Mouse (Mus musculus): Measurements from ENCODE around the gene Ifnlr1.
"Not testable (repeated sequence)": the region's sequence is repeated elsewhere in the genome, so short reads cannot be mapped to it uniquely, and the experiment has no call there.

The Ifnlr1 gene

GRCm38 (mm10) chr4:135685906-135686567, at the start of gene Ifnlr1:
Gene Ifnlr1, plus strand, starts transcription at chr4:135686287.
- peak; percentile 33 for DNase-seq (ENCODE audit: low spot score)

DNA sequence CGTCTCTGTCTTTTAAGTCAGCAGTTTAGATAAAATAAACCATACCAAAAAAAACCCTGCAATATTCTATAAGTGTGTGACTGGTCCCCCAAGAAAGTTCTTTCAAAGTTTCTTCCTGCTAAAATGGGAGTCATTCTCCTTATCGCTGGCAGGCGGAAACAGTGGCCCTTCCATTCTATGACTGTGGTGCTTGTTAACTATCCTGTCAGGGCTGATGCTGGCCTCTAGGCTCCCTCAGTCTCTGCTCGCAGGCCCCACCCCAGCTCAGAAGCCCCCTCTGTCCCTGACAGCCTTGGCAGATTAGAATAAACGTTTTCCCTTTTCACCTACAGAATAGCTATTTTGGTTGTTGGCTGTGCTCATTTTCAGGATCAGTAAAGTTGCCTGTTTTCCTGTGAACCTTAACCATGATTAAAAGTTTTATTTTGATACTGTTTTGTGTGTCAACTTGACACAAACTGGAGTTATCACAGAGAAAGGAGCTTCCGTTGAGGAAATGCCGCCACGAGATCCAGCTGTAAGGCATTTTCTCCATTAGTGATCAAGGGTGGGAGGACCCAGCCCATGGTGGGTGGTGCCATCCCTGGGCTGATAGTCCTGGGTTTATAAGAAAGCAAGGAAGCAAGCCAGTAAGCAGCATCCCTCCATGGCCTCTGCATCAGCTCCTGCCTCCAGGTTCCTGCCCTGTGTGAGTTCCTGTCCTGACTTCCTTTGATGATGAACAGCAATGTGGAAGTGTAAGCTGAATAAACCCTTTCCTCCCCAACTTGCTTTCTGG, 44.6 kb upstream of the Ifnlr1 start:
- not testable (repeated sequence) for DNase-seq (ENCODE audit: low spot score)

DNA sequence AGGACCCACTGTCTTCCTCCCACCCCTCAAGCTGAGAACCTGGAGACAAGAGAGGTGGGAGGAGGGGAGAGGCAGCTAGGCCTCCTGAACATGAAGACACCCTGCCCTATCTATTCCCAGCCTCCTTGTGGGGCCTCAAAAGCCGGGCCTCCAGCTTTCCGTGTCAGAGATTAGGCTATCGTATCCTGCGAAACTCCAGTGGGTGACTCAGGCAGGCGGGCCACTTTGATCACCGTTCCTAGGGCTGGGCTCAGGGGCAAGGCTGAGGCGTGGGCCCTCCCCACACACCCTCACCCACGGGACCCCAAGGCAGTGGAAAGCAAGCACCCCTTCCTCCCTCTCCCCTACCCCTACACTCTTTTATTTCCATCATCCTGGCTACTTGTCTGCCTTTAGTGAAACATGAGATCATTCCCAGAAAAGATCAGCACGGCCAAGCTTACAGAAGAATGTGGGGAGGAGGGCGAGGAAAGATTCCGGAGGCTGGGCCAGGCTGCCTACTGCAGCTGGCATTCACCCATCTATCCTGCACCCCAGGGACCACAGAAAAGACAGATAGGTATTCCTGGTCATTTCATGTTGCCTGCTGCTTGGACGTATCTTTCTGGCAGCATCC, 41.0 kb upstream of the Ifnlr1 start:
- no peak for DNase-seq (ENCODE audit: low spot score)

DNA sequence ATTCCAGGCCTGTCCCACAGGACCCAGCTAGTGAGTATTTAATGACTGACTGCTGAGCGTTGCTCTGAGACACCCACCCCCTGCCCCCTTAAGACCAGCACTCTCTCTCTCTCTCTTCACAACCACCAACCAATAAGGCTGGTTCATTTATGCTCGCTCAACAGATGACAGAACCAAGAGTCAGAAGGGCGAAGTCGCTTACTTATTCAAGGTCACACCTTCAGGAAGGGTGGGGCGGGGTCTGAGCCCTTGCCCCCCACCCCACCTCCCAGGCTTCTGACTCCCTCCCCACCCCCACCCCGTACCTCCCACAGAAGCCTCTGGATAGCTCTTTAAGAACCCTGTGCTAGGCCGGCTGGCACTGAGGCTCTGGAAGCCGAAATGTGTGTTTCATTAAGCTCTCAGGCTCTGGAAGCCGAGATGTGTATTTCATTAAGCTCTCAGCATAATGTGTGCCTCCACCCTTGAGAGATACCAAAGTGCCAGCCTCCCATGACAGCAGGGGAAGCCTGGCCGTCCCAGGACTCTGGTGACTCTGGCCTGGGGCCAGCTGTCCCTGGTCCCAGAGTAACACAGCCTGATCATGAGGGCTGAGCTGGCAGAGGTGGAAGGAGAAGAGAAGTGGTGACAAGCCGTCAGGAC, 33.0 kb upstream of the Ifnlr1 start:
- no peak for DNase-seq (ENCODE audit: low spot score)

- DNase-seq (ENCODE audit: low spot score), result no peak
Measured at GRCm38 (mm10) chr4:135653956-135654355, 32.1 kb upstream of the Ifnlr1 start.

DNA sequence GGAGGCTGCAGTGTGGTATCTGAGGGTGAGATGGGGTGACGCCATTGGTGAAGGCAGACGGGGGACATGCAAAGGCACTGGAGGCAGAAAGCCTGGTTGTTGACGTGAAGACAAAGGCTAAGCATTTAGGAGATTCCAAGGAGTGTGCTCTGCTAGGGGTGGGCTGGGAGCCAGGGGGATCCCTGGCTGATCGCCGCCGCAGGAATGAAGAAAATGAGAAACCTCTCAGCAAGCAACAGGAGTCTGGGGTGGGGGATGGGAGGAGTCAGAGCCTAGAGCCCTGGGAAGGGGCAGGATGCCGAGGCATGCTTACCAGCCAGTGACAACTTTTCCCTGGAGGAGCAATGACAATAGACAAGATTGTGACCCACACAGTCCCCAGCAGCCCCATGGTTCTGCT, 30.6 kb upstream of the Ifnlr1 start:
- DNase-seq (ENCODE audit: low spot score), result no peak

DNA sequence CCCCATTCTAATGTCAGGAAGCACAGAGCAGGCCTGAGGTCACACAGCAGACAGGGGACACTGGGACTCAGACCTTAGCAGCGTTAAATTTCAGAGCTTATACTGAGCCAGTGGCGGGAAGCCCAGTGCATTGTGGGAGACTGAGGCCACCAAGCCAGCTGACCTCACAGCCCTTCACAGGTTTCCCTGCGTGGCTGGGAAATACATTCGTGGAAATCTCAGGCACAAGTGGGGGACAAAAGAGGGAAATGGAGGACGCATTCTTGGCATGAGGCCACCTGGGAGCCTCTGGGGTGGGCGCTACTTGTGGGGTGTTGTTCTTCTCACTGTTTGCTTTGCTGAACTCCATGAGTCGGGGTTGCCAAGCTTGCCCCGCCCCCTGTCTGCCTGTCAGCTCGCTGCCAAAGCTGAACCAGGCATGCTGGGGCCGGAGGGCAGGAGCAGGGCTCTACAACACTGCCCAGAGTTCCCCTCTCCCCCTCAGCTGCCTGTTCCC, 29.9 kb upstream of the Ifnlr1 start:
- no peak for DNase-seq (ENCODE audit: low spot score)

DNA sequence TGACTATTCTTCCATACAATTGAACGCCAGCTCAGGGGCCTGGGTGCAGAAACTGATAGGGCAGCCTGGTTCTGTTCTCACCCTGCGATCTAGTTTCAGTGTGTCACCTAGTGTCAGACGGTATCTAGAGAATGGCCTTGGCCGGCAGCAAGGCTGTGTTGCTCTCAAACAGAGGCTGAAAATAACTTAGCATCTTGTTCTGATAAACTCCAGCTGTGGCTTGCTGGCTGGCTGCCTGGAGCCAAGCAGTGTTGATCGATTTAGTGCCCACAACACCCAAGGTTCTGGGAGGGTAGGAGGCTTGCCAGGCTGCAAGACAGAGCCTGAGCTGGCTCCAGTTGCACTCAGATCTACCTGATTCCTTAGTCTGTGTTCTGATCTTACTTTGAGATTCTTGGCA, 27.6 kb upstream of the Ifnlr1 start:
- no peak for DNase-seq (ENCODE audit: low spot score)

DNA sequence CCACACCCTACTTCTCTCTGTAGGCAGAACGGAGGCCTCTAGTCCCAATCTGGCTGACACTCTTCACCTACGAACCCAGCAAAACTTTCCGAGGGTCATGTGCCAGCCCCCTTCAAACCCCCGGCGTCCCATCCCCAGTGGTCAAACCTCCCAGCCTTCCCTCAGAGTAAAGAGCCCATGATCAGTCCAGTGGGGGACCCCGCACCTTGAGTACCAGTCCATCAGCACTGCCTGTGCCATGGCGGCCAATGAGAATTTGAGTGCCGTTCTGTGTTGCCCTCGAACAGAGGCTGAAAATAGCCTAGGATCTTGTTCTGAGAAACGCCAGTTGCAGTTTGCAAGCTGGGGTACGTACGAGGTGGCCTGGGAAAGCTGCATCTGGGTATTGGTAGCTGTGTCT, 27.2 kb upstream of the Ifnlr1 start:
- no peak for DNase-seq (ENCODE audit: low spot score)

DNA sequence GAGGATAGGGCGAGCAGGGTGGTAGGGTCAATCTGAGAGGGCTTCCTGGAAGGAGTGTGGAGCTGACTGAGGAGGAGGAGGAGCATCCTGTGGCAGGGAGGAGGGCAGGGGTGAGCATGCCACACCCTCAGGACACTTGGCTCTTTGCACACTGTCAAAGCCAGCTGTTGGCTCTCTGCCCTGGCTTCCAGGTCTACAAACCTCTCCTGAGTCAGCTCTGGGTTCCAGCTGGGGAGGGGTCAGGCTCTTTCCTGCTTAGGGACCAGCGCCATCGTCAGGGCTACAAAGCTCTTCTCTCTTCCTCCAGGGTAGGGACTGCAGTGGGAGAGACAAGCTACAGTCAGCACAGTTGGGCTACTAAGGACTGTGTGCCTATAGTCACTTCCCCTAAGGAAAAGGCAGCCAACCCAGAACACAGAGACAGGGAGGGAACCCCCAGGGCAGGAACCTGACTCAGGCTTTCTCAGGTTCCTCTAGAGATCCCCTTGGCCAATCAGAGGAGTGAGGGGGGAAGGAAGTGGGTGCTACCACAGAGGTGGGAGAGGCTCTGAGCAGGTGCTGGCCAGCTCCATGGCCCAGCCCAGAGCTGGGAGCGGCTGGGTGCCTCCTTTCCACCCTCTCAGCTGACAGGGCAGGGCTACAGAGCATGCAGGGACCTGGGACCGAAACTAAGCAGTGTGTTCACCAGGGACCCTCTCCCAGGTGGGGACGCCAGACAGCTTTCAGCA, 24.8 kb upstream of the Ifnlr1 start:
- no peak for DNase-seq (ENCODE audit: low spot score)

- DNase-seq (ENCODE audit: low spot score), result no peak
Measured at GRCm38 (mm10) chr4:135661994-135662393, 24.1 kb upstream of the Ifnlr1 start.

- DNase-seq (ENCODE audit: low spot score), result no peak
Measured at GRCm38 (mm10) chr4:135664656-135665055, 21.4 kb upstream of the Ifnlr1 start.

DNA sequence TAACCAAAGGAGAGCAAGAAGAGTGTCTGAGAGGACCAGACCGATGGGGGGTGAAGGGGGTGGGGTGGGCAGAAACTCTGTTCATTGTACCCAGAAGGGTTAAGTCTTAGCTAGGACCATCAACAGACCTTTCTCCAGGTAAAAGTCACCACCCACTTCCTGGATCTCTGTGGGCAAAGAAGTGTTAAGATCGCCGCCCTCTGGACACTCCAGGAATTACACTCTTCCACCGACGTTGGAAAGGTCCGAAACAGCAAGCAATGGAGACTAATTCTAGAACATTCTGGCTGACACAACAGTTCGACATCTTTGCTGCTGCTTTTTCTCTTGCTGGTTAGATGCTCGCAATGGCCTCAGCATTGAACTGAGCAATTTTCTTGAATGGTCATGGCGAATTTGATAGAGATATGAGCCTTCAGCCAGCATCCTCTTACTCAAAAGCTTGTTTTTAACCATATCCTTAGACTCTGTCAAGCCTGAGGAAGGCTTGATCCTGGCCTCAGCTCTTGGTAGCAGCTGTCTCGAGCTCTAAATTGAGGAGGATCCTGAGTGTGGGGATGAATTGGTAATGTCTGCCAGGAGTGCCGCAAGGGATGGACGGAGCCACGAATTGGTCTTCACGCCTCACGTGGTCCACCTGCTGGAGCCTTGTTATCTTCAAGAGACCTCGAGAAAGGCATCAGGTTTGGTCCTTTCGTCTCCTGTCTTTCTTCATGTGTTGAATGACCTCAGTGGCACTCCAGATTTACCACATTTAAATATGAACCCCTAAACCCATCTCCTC, 19.7 kb upstream of the Ifnlr1 start:
- DNase-seq (ENCODE audit: low spot score), result peak; percentile 59

DNA sequence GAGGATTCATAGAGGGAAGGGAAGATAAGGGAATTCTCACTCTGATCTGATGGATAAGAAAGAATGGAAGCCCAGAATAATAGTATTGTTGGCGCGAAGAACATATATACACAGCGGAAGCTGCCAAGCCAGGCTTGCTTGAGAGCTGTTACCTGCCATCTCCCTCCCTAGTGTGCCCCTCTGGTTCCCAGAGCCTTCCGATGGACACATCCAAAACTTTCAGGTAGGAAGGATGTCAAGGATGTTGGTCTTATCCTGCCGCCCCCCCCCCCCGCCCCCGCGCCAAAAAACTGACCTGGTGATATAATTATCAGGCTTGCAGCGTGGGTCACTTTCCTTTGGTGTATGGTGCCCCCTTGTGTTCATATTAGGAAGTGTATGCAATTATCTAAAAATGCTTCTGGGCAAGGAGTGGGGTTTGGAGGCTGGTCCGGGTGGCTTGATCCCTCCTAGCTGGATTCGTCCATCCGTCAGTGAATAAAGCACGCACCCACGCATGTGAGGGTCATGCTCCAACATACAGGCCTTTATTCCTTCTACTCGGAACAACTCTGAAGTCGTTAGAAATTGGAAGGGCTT, 18.7 kb upstream of the Ifnlr1 start:
- peak; percentile 42 for DNase-seq (ENCODE audit: low spot score)

DNA sequence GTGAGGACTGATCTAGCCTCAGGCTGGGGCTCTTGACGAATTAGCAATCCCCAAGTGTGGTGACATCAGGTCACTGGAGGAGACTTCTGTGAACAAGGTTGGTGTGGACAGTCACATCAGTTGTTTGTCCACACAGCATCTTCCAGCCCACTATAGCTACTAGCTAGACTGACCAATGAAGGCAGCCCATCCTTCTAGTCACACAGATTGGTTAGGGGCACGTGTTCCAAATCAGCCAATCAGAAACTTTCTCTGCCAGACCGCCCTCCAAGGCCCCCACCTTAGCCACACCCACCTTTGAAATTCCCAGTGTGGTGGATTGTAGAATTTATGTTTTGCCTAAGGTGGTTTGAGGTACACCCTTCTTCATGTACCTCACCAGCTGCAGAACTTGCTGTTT, 12.6 kb upstream of the Ifnlr1 start:
- DNase-seq (ENCODE audit: low spot score), result no peak

GRCm38 (mm10) chr4:135674993-135675392, 11.1 kb upstream of the Ifnlr1 start:
- no peak for DNase-seq (ENCODE audit: low spot score)

DNA sequence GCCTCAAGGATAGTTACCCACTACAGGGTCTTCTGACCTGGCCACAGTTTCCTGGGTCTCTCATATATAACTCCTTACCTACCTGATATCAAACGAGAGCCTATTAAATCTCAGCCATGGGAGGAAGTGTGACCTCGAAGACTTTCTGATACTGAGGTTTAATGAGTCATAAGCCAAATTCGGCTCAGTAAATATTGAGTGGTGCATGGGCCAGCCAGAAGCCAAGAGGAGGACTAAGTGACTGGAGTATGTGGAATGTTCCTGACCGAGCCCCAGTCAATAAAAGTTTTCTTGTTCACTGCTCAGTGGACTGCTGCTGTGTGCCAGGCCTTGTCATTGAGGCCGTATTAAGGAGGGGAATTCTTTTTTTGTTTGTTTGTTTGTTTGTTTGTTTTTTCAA, 9.6 kb upstream of the Ifnlr1 start:
- no peak for DNase-seq (ENCODE audit: low spot score)

DNA sequence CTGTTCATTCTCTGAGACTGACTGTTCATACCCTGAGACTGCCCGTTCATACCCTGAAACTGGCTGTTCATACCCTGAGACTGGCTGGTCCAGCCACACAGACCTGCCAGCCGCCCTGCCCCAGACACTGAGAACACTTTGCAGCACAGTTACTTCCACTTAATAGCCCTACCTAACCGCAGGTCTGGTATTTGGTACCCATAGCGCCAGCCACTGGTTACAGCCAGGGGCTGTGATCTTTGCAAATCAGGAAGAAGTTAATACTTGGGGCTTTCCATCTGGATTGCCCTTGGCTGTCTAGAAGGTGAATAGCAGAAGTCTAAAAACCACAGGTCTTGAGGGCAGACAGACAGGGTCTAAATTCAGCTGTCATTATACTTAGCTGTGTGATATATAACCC, 6.8 kb upstream of the Ifnlr1 start:
- DNase-seq (ENCODE audit: low spot score), result no peak

DNA sequence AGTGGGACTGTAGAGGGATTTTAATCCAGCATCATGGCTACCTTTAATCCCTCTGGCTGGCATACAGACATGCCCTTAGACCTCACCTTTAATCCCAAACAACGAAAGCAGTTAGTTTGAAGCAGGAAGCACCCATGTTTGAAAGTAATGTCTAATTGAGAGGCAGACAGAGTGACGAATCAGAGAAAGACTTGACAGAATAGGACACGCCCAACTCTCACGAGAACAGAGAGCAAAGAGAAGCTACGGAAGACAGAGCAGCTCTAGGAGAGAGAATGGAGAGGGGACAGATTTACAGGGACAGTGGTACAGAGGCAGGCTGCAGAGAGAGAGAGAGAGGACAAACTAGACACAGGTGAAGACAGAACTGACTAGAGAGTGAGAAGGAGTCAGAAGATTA, 4.3 kb upstream of the Ifnlr1 start:
- no peak for DNase-seq (ENCODE audit: low spot score)

DNA sequence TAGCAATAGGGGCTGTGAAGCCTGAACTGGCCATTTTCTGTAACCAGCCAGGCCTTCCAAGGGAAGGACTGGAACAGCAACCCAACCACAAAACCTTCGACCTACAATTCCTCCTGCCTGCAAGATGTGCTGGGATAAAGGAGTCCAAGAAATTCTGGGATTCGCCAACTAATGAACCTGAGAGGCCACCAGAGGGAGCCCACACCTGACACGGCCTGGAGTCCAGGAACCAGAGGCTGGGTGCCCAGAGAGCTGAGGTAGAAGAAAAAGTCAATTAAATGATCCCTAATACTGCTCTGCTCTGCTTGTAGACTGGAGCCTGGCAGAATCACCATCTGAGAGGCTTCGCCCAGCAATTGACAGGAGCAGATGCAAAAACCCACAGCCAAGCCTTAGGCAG, 2.5 kb upstream of the Ifnlr1 start:
- peak; percentile 36 for DNase-seq (ENCODE audit: low spot score)

GRCm38 (mm10) chr4:135684731-135685130, 1.4 kb upstream of the Ifnlr1 start:
- no peak for DNase-seq (ENCODE audit: low spot score)

Data from ovary, postnatal 14 days (tissue).